Mouse (Mus musculus) left cerebral cortex, postnatal 10 days (tissue): ENCODE data around the gene Olfr419. TPM values are rescaled to one million over a fixed set of nuclear protein-coding genes. Genes with fewer than 3 reads are reported as not detected.

Experiments used
- DNase-seq, 2 experiments: peaks; one replicate each; pipeline ENCODE4 v3.0.0; 2021 to 2022; ENCODE audit warnings: low spot score in 2 of 2, mixed read lengths in 1 of 2; ENCODE audit errors: extremely low spot score in 1 of 2
- intact Hi-C: fragments of 180-260 bp; cut with DNase I; formaldehyde crosslinking; loops from one replicate; pipeline ENCODE4 v1.15.1; 2025
- total RNA-seq, 2 experiments: library from RNA; stranded (reverse); gene quantifications; 2 replicates each; pipeline ENCODE4 v1.2.3; 2021

Gene Olfr419
- total RNA-seq = not detected

GRCm38 (mm10) chr1:174251961-174252360 lies at the start of gene Olfr419:
TSS of gene Olfr419 (minus strand) at chr1:174252061.
- DNase-seq = no peak
- intact Hi-C loops = no loop called here

DNA sequence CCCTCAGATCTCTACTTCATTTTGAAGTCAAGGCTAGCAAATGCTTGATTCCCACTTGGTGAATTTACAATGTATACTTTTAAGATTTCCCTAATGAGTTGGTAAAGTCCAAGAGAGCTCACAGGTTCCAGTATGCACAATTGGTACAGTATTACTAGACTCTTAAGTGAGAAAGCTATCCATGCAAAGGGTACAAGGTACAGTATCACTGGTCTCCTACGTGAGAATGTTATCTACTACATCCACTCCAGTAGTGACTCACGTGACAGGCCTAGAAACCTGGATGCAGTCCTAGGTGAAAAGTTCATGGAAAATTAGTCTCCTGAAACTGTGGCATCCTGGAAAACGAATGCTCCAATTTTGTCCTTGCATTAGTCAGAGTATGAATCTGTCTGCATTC lies 18.8 kb upstream of the Olfr419 start:
- no peak for DNase-seq
- intact Hi-C loops = no loop called here

DNA sequence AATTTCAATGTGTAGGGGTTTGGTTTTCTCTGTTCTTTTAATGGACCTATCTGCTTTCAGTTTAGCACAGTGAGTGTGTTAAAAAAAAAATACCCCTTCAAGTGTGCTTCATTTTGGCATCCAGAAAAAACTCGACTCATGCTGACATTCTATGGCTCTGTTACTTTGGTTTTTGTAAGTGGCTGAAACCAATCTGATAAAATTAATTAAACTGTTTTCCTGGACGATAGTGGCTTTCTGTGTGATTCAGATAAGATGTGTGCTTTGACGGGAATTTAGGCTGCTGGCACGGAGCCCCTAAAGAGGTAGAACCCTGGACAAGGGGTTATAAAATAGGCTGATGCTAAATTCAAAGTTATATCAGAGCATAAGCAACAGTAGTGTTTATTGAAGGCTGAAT lies 17.3 kb upstream of the Olfr419 start:
- intact Hi-C loops = no loop called here
- no peak for DNase-seq

DNA sequence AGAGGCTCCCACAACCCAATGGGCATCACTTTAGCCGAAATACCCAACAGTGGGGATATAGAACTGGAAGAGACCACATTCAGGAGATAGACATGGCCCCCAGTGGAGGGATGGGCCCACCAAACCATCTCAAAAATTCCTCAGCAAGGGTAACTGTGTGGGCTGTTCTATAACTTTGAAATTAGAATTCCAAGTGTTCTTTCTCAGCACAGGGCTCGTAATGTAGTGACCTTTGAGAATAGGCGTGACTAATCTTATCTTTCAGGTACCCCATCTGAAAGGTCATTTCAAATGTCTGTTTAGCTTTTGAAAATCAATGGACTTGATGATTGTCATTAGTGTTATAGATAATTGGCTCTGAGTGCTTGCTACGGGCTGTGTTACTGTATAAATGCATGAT lies 16.0 kb upstream of the Olfr419 start:
- intact Hi-C loops = no loop called here
- DNase-seq = no peak

DNA sequence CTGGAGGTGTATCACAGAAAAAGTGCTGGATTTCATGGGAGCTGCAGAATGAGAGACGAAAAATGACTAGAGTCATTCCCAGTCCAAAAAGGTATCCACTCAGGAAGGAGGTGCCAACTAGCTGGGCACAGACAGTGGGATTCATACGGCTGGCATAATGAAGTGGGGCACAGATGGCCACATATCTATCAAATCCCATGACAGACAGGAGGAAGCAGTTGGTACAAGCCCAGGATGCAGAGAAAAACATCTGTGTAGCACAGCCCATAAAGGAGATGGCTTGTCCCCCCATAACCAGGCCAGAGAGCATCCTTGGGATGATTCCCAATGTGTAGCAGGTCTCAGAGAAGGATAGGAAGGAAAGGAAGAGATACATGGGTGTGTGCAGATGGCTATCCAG lies 1.5 kb downstream of the Olfr419 start:
- intact Hi-C loops = no loop called here
- no peak for DNase-seq

DNA sequence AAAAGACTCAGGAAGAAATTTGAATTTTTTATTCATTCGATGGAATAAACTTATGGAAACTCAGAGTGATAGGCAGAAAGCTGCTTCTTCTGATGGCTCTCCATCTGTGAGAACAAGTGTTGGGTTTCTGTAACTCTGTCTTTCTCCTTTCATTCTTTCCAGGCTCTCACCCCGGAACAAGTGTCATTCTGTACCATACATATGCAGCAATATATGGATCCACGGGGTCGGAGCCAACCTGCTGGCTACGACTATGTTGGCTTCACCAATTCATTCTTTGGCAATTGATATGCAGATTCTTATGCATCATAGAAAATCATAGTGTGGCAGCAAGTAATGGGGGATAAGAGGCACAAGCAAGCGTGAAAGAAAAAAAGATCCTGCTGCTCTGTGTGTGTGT lies 4.7 kb downstream of the Olfr419 start:
- intact Hi-C loops = no loop called here
- DNase-seq = no peak

DNA sequence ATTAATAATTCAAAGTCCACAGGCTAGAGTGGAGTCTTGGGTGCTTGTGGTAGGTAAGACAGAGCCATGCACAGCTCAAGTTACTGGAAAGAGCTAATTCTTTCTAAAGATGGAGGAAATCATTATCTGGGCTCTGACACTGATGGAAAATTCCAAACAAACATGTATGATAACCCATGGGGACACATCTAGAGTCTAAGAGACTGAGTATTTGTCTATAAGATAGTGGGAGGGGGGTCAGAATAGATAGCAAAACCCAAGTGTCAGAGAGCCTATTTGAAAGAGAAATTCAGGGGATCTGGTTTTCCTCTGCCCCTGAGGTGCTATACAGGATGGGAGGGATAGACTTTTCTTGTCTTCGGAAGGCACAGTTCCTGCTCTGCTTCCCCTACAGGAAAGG lies 5.8 kb downstream of the Olfr419 start:
- no peak for DNase-seq
- intact Hi-C loops = no loop called here

DNA sequence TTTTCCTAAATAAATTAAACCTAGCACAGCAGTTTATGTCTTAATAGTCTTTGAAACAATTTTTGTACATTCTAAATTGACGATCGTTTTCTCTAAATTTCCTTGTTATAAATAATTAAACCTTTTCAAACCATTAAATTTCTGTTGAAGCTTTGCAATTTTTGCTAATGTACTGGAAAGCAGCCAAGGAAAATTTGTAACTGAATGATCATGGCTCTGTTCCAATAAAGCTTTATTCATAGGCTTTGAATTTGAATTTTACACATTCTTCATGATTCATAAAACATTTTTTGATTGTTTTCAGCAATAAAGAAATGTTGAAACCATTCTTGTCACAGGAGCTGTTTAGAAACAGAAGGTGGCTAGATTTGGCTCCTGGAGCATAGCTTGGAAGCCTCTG lies 7.2 kb downstream of the Olfr419 start:
- intact Hi-C loops = no loop called here
- DNase-seq = no peak

GRCm38 (mm10) chr1:174239916-174240315 lies 11.9 kb downstream of the Olfr419 start:
- intact Hi-C loops = no loop called here
- DNase-seq = no peak

DNA sequence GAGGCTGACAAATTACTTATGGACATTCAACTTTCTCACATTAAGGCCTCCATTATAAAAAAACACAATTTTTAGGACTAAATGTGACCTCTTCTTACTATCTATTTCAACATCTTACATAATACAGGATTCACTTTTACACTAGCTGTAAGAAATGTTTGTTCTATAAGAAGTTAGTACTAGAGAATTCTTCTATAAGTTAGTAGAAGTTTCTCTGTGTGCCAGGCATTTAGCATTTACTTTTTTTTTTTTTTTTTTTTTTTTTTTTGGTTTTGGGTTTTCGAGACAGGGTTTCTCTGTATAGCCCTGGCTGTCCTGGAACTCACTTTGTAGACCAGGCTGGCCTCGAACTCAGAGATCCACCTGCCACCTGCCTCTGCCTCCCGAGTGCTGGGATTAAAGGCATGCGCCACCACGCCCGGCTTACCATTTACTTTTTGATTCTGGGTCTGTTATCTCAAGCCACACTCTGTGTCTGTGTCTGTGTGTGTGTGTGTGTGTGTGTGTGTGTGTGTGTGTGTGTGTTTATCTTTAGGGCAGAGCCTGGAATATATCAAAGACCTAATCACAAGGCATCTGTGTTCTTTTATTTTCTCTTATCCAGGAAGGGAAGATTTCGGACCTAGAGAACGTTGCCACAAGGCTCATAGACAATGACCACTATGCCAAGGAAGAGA lies 35.2 kb downstream of the Olfr419 start:
- intact Hi-C loops = no loop called here

GRCm38 (mm10) chr1:174215270-174216038 lies 36.4 kb downstream of the Olfr419 start:
- intact Hi-C loops = no loop called here
- no peak for DNase-seq

More for the DNA sequence above, 35.2 kb downstream of the Olfr419 start:
- no peak for DNase-seq

- no peak for DNase-seq
- intact Hi-C loops = no loop called here
Observed at GRCm38 (mm10) chr1:174212286-174212685, 39.6 kb downstream of the Olfr419 start.

GRCm38 (mm10) chr1:174204699-174205098 lies 47.2 kb downstream of the Olfr419 start:
- intact Hi-C loops = no loop called here

More at GRCm38 (mm10) chr1:174204699-174205098, 47.2 kb downstream of the Olfr419 start:
- no peak for DNase-seq

Other genes starting within 250 kb of the Olfr419 start
- gene Ifi205, start 220.3 kb downstream of the Olfr419 start, total RNA-seq = not detected
- not detected for gene Olfr433, start 211.4 kb downstream of the Olfr419 start, total RNA-seq
- not detected for gene Olfr432, start 202.9 kb downstream of the Olfr419 start, total RNA-seq
- gene Olfr430, start 185.5 kb downstream of the Olfr419 start, total RNA-seq = not detected
- gene Olfr429, start 167.7 kb downstream of the Olfr419 start, total RNA-seq = not detected
- not detected for gene Olfr427, start 155.2 kb downstream of the Olfr419 start, total RNA-seq
- not detected for gene Olfr231, start 130.9 kb downstream of the Olfr419 start, total RNA-seq
- gene Olfr424, start 120.5 kb downstream of the Olfr419 start, total RNA-seq = not detected
- not detected for gene Olfr420, start 96.4 kb downstream of the Olfr419 start, total RNA-seq
- under 1 TPM; 0.16 to 0.32 TPM for gene Spta1, start 79.3 kb downstream of the Olfr419 start, total RNA-seq
- gene Mptx1, start 78.5 kb upstream of the Olfr419 start, total RNA-seq = not detected
- not detected for gene Olfr417, start 113.1 kb upstream of the Olfr419 start, total RNA-seq
- not detected for gene Olfr248, start 139.0 kb upstream of the Olfr419 start, total RNA-seq
- not detected for gene Olfr414, start 172.0 kb upstream of the Olfr419 start, total RNA-seq
- gene Olfr220, start 190.0 kb upstream of the Olfr419 start, total RNA-seq = not detected
- gene Fmn2, start 249.8 kb upstream of the Olfr419 start, total RNA-seq = 10 to 100 TPM; 54.9 to 55.8 TPM